Mouse (Mus musculus): Measurements from ENCODE around the gene Trappc11.

Trappc11 gene

DNA sequence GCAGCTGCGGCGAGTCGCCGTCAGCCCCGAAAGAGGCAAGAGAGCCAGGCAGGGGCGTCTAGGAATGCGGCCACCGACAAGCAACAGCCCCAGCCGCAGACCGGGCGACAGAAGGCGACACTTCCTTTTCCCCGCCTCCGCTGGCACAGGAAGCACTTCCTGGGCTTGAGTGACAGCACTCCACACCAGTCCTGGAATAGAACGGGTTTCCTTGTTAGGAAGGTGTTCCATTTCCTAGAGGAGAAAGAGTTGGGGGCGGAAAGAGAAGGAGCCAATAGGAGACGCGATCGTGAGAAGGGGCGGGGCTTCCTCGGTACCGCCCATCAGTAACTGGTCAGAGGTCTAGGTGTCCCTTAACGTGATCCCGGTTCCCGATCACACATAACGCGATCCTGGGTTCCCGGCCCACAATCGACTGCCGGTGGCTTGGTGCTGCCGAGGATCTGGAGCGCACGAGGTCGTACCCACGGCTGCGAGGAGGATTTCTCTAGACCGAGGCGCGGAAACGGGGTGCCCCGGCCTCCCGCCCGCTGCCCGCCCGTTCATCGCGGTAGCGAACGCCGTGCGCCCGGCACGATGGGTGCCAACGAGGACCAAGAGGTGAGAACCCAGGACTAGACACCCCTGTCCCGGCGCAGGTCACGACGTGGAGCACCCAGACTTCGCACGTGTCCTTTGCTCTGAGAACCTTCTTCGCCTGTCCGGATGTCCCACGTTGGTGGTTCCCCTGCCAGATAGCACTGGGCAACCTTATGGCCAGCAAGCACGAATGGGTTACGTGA, at the start of gene Trappc11, which contains the start of gene Rwdd4a:
Gene Trappc11, minus strand, starts transcription at position 127 of the 782 bp plus-strand sequence.
Gene Rwdd4a, plus strand, starts transcription at position 321 of the 782 bp plus-strand sequence.
- peak; percentile 99 for DNase-seq (ENCODE audit: low read depth, low spot score)

- no peak for DNase-seq (ENCODE audit: low read depth, low spot score)
Observed at GRCm38 (mm10) chr8:47581454-47581853, 48.2 kb upstream of the Trappc11 start.

GRCm38 (mm10) chr8:47573482-47573881, 40.2 kb upstream of the Trappc11 start:
- DNase-seq (ENCODE audit: low read depth, low spot score): no peak

GRCm38 (mm10) chr8:47570161-47570560, 36.9 kb upstream of the Trappc11 start:
- no peak for DNase-seq (ENCODE audit: low read depth, low spot score)

- no peak for DNase-seq (ENCODE audit: low read depth, low spot score)
Observed at GRCm38 (mm10) chr8:47568098-47568497, 34.8 kb upstream of the Trappc11 start.

- no peak for DNase-seq (ENCODE audit: low read depth, low spot score)
Observed at GRCm38 (mm10) chr8:47566551-47566950, 33.3 kb upstream of the Trappc11 start.

DNA sequence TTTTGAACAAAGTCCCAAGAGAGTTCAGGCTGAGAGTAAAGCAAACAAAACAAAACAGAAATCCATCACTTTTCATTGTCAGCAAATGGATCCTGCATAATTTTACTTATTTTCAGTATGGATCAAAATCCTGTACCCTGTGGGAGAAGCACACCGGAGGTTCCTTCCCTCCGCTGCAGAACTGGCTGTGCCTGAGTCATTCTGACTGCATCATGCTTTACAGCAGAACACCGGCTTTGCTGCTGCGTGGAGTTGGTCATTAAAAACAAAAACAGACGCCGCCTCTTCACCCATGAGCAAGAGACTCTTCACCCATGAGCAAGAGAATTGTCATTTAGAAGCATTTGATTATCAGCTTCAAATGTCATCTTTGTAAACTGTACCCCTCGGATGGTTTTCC, 27.5 kb upstream of the Trappc11 start:
- no peak for DNase-seq (ENCODE audit: low read depth, low spot score)

- DNase-seq (ENCODE audit: low read depth, low spot score): no peak
Observed at GRCm38 (mm10) chr8:47558274-47558673, 25.0 kb upstream of the Trappc11 start.

DNA sequence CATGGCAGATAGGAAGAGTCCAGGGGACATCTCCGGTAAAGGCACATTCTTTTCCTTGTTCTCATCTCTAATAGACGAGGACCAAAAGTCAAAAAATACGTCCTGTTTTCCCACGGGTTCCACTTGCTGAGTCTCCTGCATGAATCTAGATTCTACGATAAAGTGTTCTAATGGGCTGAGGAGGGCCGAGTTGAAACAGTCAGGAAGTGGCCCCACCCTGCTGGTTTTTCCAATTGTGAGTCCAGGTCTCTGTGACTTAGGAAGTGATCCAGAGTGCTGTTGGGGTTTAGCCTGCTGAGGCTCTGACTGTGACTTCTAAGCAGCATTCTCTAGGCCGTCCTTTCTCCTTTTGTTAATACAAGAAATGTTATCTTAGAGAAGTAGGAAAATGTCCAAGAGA, 23.2 kb upstream of the Trappc11 start:
- no peak for DNase-seq (ENCODE audit: low read depth, low spot score)

- peak; percentile 34 for DNase-seq (ENCODE audit: low read depth, low spot score)
Observed at GRCm38 (mm10) chr8:47553613-47554012, 20.3 kb upstream of the Trappc11 start.

- DNase-seq (ENCODE audit: low read depth, low spot score): no peak
Observed at GRCm38 (mm10) chr8:47547102-47547501, 13.8 kb upstream of the Trappc11 start.

- no peak for DNase-seq (ENCODE audit: low read depth, low spot score)
Observed at GRCm38 (mm10) chr8:47544094-47544493, 10.8 kb upstream of the Trappc11 start.

- DNase-seq (ENCODE audit: low read depth, low spot score): no peak
Observed at GRCm38 (mm10) chr8:47542746-47543145, 9.5 kb upstream of the Trappc11 start.

DNA sequence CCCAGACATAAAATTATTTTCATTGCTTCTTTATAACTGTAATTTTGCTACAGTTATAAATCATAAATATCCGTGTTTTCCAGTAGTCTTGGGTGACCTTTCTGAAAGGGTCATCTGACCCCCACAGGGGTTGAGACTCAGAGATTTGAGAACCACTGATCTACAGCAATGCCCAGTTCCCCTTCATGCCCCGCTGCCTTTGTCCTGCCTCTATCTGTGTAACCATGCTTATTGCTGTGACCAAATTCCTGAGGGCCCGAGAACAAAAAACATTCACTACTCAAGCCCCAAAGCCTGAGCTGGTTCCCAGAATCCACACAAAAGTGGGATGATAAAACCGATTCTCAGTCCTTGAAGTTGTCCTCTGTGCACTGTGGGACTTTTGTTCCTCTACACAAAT, 5.1 kb upstream of the Trappc11 start:
- DNase-seq (ENCODE audit: low read depth, low spot score): no peak

DNA sequence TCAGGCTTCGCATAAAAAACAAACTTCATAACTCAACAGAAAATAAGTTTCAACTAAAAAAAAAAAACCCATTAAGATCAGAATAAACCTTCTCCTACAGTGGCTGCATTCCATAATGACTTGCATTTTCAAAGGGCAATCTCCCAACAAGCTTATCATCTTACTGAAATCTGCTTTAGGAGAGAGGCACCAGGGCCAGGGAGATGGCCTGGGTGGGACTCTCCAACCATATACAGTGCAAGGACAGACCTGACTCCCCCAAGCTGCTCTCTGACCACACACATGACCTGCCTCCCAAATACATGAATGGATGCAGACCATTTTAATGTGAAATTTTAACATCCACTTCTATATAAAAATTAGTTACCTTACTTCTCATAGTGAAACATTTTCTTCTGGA, 5.2 kb downstream of the Trappc11 start:
- no peak for DNase-seq (ENCODE audit: low read depth, low spot score)

DNA sequence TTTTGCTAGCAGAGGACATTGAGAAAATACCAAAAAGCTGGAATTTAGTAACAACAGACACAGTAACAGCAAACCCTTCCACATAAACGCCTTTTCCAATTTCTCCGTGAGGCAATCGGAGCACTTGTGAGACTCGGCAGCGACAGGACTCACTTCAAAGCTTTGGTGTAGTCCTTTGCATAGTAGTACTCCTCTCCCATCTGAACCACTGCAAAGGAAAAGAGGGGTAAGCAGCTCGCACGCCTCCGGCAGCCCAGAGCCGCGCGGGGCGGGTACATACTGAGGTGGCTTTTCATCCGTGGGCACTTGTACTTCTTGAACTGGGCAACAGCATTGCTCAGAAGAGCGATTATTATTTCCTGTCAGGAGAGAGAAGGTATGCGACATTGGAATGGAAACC, 19.7 kb downstream of the Trappc11 start:
- DNase-seq (ENCODE audit: low read depth, low spot score): no peak

- DNase-seq (ENCODE audit: low read depth, low spot score): no peak
Observed at GRCm38 (mm10) chr8:47510930-47511329, 22.3 kb downstream of the Trappc11 start.

- DNase-seq (ENCODE audit: low read depth, low spot score): no peak
Observed at GRCm38 (mm10) chr8:47505431-47505830, 27.8 kb downstream of the Trappc11 start.

GRCm38 (mm10) chr8:47502546-47502945, 30.7 kb downstream of the Trappc11 start:
- no peak for DNase-seq (ENCODE audit: low read depth, low spot score)

DNA sequence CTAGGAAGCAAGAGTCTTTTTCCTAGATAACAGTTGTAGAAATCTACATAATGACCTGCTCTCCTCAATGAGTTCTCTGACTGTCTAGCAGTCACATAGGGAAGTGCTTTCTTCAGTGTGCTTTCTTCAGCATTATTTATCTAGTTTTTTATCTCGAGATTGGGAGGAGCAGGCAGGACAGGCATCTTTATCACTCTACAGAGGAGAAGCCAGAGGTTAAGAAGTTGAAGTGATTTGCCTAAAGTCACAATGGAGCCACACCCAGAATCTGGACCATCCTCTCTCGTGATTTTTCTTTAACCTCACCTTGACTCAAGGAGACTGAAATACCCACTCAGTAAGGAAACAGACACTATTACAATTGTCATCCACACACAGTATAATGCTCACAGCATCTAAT, 31.3 kb downstream of the Trappc11 start:
- DNase-seq (ENCODE audit: low read depth, low spot score): no peak

- DNase-seq (ENCODE audit: low read depth, low spot score): no peak
Observed at GRCm38 (mm10) chr8:47495428-47495827, 37.8 kb downstream of the Trappc11 start.

GRCm38 (mm10) chr8:47494602-47495153, 38.6 kb downstream of the Trappc11 start:
- no peak for DNase-seq (ENCODE audit: low read depth, low spot score)

DNA sequence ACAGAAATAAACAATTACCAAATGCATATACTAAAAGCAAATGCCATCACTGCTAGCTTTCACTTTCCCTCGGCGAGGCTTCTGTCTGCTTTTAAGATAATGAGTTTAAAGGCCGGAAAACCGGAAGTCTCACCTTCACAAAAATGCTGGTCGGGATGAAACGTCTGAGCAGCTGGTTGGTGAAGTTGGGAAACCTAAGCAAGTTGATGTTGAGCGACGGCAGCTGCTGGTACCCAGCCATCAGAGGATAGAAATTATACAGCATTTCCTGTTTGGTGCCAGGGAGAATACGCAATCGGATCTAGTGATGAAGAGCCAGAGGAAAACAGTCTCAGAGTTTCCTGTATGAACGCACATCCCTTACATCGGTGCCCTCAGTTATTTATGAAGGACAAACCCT, 40.2 kb downstream of the Trappc11 start:
- no peak for DNase-seq (ENCODE audit: low read depth, low spot score)
